Mouse (Mus musculus): ENCODE measurements at regions not wholly inside any gene's neighbourhood (a gene's known extent, or its start where the extent isn't known, plus 50 kb on each side); places are given as distances from the start of the nearest gene placed in this dataset.

DNA sequence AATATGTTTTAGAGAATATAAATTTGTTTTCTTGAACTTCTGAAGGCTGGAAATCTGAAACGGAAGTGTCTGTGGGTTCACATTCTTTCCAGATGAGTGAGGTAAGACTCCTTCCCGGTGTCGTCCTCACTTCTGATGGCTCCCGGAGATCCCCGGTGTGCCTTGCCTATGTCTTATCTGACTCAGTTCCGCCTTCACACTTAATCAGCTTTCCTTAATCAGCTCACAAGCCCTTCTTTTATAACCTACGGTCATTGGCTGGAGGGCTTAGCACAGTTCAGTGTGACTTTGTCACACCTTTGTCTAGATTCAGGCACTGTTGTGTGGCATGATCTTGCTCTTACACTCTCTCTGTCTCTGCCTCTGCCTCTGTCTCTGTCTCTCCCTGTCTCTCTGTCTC lies 269.6 kb downstream of the Cd83 start:
- H3K4me2 ChIP-seq (ENCODE audit: low read length) = no peak overlapping the region
- ATAC-seq = no peak
- WGBS = 68% methylated on average over 7 of the region's 7 CpGs
- no peaks in the 10 kb centered on the region for H3K27me3 ChIP-seq (replicated peaks; ENCODE audit: control insufficient read depth, insufficient read depth, low read length)
- no peak overlapping the region for H3K4me3 ChIP-seq (ENCODE audit: low read length)
- no peaks in the 10 kb centered on the region for H3K36me3 ChIP-seq (ENCODE audit: control insufficient read depth, insufficient read depth, low read length)
- H3K27ac ChIP-seq (ENCODE audit: low read depth, low read length) = no peak overlapping the region
- peaks cover 7% of the 10 kb centered on the region for H3K4me1 ChIP-seq (ENCODE audit: control insufficient read depth, insufficient read depth, low read depth, low read length)
- no peak overlapping the region for H3K9ac ChIP-seq (ENCODE audit: low read depth, low read length)
- H3K9me3 ChIP-seq (ENCODE audit: control insufficient read depth, low read length) = no peaks in the 10 kb centered on the region

GRCm38 (mm10) chr13:44055573-44056491 lies 271.3 kb downstream of the Cd83 start:
- no peak overlapping the region for H3K9ac ChIP-seq (ENCODE audit: low read depth, low read length)
- no peaks in the 10 kb centered on the region for H3K36me3 ChIP-seq (ENCODE audit: control insufficient read depth, insufficient read depth, low read length)
- ATAC-seq = no peak
- peak overlapping the region; percentile 24; the same call in 1 of the 2 replicates for H3K4me2 ChIP-seq (ENCODE audit: low read length)
- no peaks in the 10 kb centered on the region for H3K9me3 ChIP-seq (ENCODE audit: control insufficient read depth, low read length)
- no peak overlapping the region for H3K27ac ChIP-seq (ENCODE audit: low read depth, low read length)
- H3K4me1 ChIP-seq (ENCODE audit: control insufficient read depth, insufficient read depth, low read depth, low read length) = peaks cover 7% of the 10 kb centered on the region
- 33% methylated on average over 20 of the region's 20 CpGs for WGBS
- no peaks in the 10 kb centered on the region for H3K27me3 ChIP-seq (replicated peaks; ENCODE audit: control insufficient read depth, insufficient read depth, low read length)
- H3K4me3 ChIP-seq (ENCODE audit: low read length) = no peak overlapping the region

DNA sequence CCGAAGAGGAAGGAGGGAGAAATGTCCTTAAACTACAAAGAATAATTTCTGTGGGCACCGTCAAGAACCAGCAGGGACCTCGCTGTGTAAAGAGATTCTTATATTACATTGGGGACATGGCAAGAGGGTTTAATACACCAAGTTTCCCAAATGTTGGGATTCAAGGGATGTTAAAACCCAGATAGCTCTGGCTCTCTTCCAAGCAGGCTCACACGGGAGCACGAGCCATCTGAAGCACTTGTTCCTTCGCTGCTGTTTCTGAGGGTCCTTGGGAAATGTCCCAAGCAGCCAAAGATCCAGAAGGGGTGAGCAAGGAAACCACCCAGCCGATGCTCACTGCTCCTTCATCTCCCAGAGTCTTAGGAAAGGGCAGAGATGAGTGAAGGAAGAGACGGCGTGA lies 272.1 kb downstream of the Cd83 start:
- H3K9ac ChIP-seq (ENCODE audit: low read depth, low read length) = no peak overlapping the region
- no peak overlapping the region for H3K27ac ChIP-seq (ENCODE audit: low read depth, low read length)
- H3K4me3 ChIP-seq (ENCODE audit: low read length) = no peak overlapping the region
- H3K27me3 ChIP-seq (replicated peaks; ENCODE audit: control insufficient read depth, insufficient read depth, low read length) = no peaks in the 10 kb centered on the region
- peaks cover 7% of the 10 kb centered on the region for H3K4me1 ChIP-seq (ENCODE audit: control insufficient read depth, insufficient read depth, low read depth, low read length)
- 0 out of 2 replicates have a peak overlapping the region, but pooled peaks have one; percentile 24 for H3K4me2 ChIP-seq (ENCODE audit: low read length)
- ATAC-seq = no peak
- 59% methylated on average over 9 of the region's 9 CpGs for WGBS
- no peaks in the 10 kb centered on the region for H3K36me3 ChIP-seq (ENCODE audit: control insufficient read depth, insufficient read depth, low read length)
- no peaks in the 10 kb centered on the region for H3K9me3 ChIP-seq (ENCODE audit: control insufficient read depth, low read length)

DNA sequence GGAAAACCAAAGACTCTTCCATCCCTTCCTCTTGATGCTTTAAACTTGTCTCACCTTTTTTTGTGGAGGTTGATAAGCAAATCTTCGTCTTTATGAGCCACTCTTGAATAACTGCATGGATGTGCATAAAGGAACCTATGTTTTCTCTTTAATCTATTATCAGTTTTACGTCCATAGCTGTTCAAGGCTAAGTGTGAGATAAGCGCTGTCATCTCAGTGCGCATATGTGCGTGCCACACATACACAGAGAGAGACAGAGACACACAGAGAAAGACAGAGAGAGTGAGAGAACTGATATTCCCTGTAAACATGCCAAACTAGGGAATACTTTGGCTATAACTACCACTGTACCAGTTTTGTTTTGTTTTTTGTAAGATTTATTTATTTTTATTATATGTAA lies 273.0 kb downstream of the Cd83 start:
- 96% methylated on average over 5 of the region's 5 CpGs for WGBS
- Histone ChIP-seq H3K9ac (ENCODE audit: low read depth, low read length) (no peak overlapping the region), H3K4me1 (ENCODE audit: control insufficient read depth, insufficient read depth, low read depth, low read length) (peaks cover 7% of the 10 kb centered on the region), H3K4me2 (ENCODE audit: low read length) (no peak overlapping the region), H3K36me3 (ENCODE audit: control insufficient read depth, insufficient read depth, low read length) (no peaks in the 10 kb centered on the region), H3K4me3 (ENCODE audit: low read length) (no peak overlapping the region), H3K9me3 (ENCODE audit: control insufficient read depth, low read length) (no peaks in the 10 kb centered on the region), H3K27ac (ENCODE audit: low read depth, low read length) (no peak overlapping the region), H3K27me3 (replicated peaks; ENCODE audit: control insufficient read depth, insufficient read depth, low read length) (no peaks in the 10 kb centered on the region)
- ATAC-seq = no peak

DNA sequence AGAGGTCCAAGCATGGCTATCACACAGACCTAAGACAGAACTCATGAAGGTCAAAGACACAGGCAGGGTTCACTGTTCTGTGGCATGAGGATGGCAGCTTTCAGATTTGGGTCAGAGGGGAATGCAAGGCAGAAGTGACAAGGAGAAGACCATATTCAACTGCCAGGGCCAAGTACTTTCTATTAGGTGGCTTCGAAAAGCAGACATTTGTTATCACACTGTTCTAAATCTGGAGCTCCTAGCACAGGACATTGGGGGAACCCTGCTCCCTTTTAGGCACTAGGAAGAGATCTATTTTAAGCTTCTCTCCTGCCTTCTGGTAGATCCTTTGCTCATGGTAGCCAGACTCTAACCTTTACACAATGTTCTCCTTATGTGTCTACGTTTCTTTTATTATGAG lies 273.7 kb downstream of the Cd83 start:
- 96% methylated on average over 2 of the region's 2 CpGs for WGBS
- ATAC-seq = no peak

GRCm38 (mm10) chr13:44059436-44059835 lies 274.9 kb downstream of the Cd83 start:
- H3K9me3 ChIP-seq (ENCODE audit: control insufficient read depth, low read length) = no peaks in the 10 kb centered on the region
- no peak overlapping the region for H3K27ac ChIP-seq (ENCODE audit: low read depth, low read length)
- H3K27me3 ChIP-seq (replicated peaks; ENCODE audit: control insufficient read depth, insufficient read depth, low read length) = no peaks in the 10 kb centered on the region
- no peak overlapping the region for H3K4me3 ChIP-seq (ENCODE audit: low read length)
- 59% methylated on average over 8 of the region's 8 CpGs for WGBS
- H3K9ac ChIP-seq (ENCODE audit: low read depth, low read length) = no peak overlapping the region
- ATAC-seq = no peak
- H3K4me2 ChIP-seq (ENCODE audit: low read length) = no peak overlapping the region
- H3K4me1 ChIP-seq (ENCODE audit: control insufficient read depth, insufficient read depth, low read depth, low read length) = peaks cover 7% of the 10 kb centered on the region
- H3K36me3 ChIP-seq (ENCODE audit: control insufficient read depth, insufficient read depth, low read length) = no peaks in the 10 kb centered on the region

More for the DNA sequence above, 273.7 kb downstream of the Cd83 start:
- Histone ChIP-seq H3K27me3 (replicated peaks; ENCODE audit: control insufficient read depth, insufficient read depth, low read length) (no peaks in the 10 kb centered on the region), H3K4me2 (ENCODE audit: low read length) (no peak overlapping the region), H3K9me3 (ENCODE audit: control insufficient read depth, low read length) (no peaks in the 10 kb centered on the region), H3K36me3 (ENCODE audit: control insufficient read depth, insufficient read depth, low read length) (no peaks in the 10 kb centered on the region), H3K4me3 (ENCODE audit: low read length) (no peak overlapping the region), H3K9ac (ENCODE audit: low read depth, low read length) (no peak overlapping the region), H3K27ac (ENCODE audit: low read depth, low read length) (no peak overlapping the region), H3K4me1 (ENCODE audit: control insufficient read depth, insufficient read depth, low read depth, low read length) (peaks cover 7% of the 10 kb centered on the region)

- H3K4me1 ChIP-seq (ENCODE audit: control insufficient read depth, insufficient read depth, low read depth, low read length) = peaks cover 6% of the 10 kb centered on the region
- no peaks in the 10 kb centered on the region for H3K36me3 ChIP-seq (ENCODE audit: control insufficient read depth, insufficient read depth, low read length)
- 77% methylated on average over 4 of the region's 4 CpGs for WGBS
- no peaks in the 10 kb centered on the region for H3K9me3 ChIP-seq (ENCODE audit: control insufficient read depth, low read length)
- no peak overlapping the region for H3K4me3 ChIP-seq (ENCODE audit: low read length)
- no peak overlapping the region for H3K4me2 ChIP-seq (ENCODE audit: low read length)
- no peak overlapping the region for H3K9ac ChIP-seq (ENCODE audit: low read depth, low read length)
- ATAC-seq = no peak
- no peaks in the 10 kb centered on the region for H3K27me3 ChIP-seq (replicated peaks; ENCODE audit: control insufficient read depth, insufficient read depth, low read length)
- no peak overlapping the region for H3K27ac ChIP-seq (ENCODE audit: low read depth, low read length)
Observed at GRCm38 (mm10) chr13:44061286-44061685, 276.7 kb downstream of the Cd83 start.

- Histone ChIP-seq H3K4me2 (ENCODE audit: low read length) (no peak overlapping the region), H3K27me3 (replicated peaks; ENCODE audit: control insufficient read depth, insufficient read depth, low read length) (no peaks in the 10 kb centered on the region), H3K4me1 (ENCODE audit: control insufficient read depth, insufficient read depth, low read depth, low read length) (peaks cover under 1% of the 10 kb centered on the region), H3K36me3 (ENCODE audit: control insufficient read depth, insufficient read depth, low read length) (no peaks in the 10 kb centered on the region), H3K9me3 (ENCODE audit: control insufficient read depth, low read length) (no peaks in the 10 kb centered on the region), H3K27ac (ENCODE audit: low read depth, low read length) (no peak overlapping the region), H3K4me3 (ENCODE audit: low read length) (no peak overlapping the region), H3K9ac (ENCODE audit: low read depth, low read length) (no peak overlapping the region)
- WGBS = 38% methylated on average over 7 of the region's 7 CpGs
- no peak for ATAC-seq
Observed at GRCm38 (mm10) chr13:44061721-44062300, 277.2 kb downstream of the Cd83 start.

GRCm38 (mm10) chr13:44063317-44063716 lies 278.7 kb downstream of the Cd83 start:
- ATAC-seq = no peak
- Histone ChIP-seq H3K4me1 (ENCODE audit: control insufficient read depth, insufficient read depth, low read depth, low read length) (no peaks in the 10 kb centered on the region), H3K36me3 (ENCODE audit: control insufficient read depth, insufficient read depth, low read length) (no peaks in the 10 kb centered on the region), H3K27me3 (replicated peaks; ENCODE audit: control insufficient read depth, insufficient read depth, low read length) (no peaks in the 10 kb centered on the region), H3K27ac (ENCODE audit: low read depth, low read length) (no peak overlapping the region), H3K4me3 (ENCODE audit: low read length) (no peak overlapping the region), H3K9ac (ENCODE audit: low read depth, low read length) (no peak overlapping the region), H3K4me2 (ENCODE audit: low read length) (no peak overlapping the region), H3K9me3 (ENCODE audit: control insufficient read depth, low read length) (no peaks in the 10 kb centered on the region)
- 69% methylated on average over 8 of the region's 8 CpGs for WGBS
